Mouse (Mus musculus): ENCODE results near the gene Olfr108. TPM values are rescaled to one million over a fixed set of nuclear protein-coding genes. Genes with fewer than 3 reads are reported as not detected.

Olfr108 gene
- polyA plus RNA-seq (2012; rRNA removed), result not detected in 2 replicates

DNA sequence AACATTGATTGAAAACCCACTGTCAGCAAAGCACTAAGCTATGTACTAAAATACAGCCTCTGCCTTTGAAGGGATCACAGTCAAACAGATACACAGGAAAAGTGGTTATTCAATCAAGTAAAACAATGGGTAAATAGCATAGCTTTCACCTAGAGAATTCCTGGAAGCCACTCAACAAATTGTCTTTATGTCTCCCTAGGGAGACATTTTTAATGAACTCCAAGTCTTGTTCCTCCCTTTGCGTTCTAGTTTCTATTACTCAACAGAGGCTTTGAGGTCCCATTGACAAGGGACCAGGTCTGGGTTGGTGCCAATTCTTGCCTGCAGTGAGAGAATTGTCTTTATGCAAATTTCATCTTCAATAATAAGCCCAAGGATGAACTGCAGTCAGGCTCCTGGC lies at the start of gene Olfr108:
Olfr108 (plus strand) TSS at position 301 of the 400 bp plus-strand sequence.
- no peak for TF ChIP-seq CTCF (IDR thresholded peaks at IDR 0.05; ENCODE audit: control insufficient read depth, insufficient read depth, insufficient replicate concordance, low read depth, low read length)
- TF ChIP-seq POLR2A (IDR thresholded peaks at IDR 0.05; ENCODE audit: control insufficient read depth, low read depth, low read length), result no peak
- H3K36me3 ChIP-seq (ENCODE audit: control insufficient read depth, insufficient read depth, low read length), result no peaks in the 10 kb centered on the region
- H3K27me3 ChIP-seq (ENCODE audit: control insufficient read depth, insufficient read depth, low read length), result no peaks in the 10 kb centered on the region
- H3K4me3 ChIP-seq (ENCODE audit: control insufficient read depth, low read depth, low read length), result no peak within 1 kb of the TSS
- H3K27ac ChIP-seq (ENCODE audit: control insufficient read depth, insufficient read depth, low read depth, low read length), result no peak within 1 kb of the TSS
- H3K4me1 ChIP-seq (ENCODE audit: control insufficient read depth, insufficient read depth, low read length), result no peaks in the 10 kb centered on the region

DNA sequence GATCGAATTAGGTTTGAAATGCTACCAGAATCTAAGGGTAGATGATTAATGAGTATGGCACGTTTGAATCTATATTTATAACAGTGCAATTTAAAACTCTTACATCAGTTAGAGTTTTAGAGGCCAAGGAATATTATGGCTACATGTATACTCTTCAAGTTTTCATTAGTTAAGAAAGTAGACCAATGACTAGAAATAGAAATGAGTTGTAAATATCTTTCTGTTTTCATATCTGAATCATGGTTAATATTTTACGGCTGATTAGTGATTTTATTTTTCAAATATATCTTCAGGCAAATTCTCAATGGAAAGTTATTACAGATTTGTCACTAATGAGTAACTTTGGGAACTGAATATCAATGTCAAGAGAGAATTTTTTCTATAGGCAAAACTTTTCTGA lies 46.4 kb upstream of the Olfr108 start, which contains the start of gene Olfr107:
Olfr107 (plus strand) TSS at position 301 of the 400 bp plus-strand sequence.
- Histone ChIP-seq H3K4me1 (ENCODE audit: control insufficient read depth, insufficient read depth, low read length) (no peaks in the 10 kb centered on the region), H3K27ac (ENCODE audit: control insufficient read depth, insufficient read depth, low read depth, low read length) (no peak within 1 kb of the TSS), H3K36me3 (ENCODE audit: control insufficient read depth, insufficient read depth, low read length) (no peaks in the 10 kb centered on the region), H3K4me3 (ENCODE audit: control insufficient read depth, low read depth, low read length) (no peak within 1 kb of the TSS), H3K27me3 (ENCODE audit: control insufficient read depth, insufficient read depth, low read length) (no peaks in the 10 kb centered on the region)
- TF ChIP-seq CTCF (IDR thresholded peaks at IDR 0.05; ENCODE audit: control insufficient read depth, insufficient read depth, insufficient replicate concordance, low read depth, low read length) (no peak), POLR2A (IDR thresholded peaks at IDR 0.05; ENCODE audit: control insufficient read depth, low read depth, low read length) (no peak)

DNA sequence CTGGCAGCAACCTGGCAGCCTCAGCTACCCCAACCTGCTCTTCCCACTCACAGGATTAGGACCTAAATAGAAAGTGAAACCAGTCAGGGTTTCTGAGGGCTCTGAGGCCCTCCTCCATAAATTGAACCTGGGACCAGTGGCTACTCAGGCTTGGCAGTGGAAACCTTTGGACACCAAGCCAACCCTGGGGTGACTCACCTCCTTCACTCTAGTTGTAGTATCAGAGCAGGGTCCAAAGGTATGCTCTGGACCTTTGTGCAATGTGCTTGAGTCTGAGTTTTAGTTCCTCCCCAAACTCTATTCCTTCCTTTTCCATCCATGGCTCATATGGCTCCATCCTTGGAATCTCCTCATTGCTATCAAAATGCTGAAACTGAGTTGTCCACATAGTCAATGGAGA lies 31.9 kb upstream of the Olfr108 start:
- H3K27ac ChIP-seq (ENCODE audit: control insufficient read depth, insufficient read depth, low read depth, low read length), result no peak overlapping the region
- H3K4me3 ChIP-seq (ENCODE audit: control insufficient read depth, low read depth, low read length), result no peak overlapping the region
- TF ChIP-seq CTCF (IDR thresholded peaks at IDR 0.05; ENCODE audit: control insufficient read depth, insufficient read depth, insufficient replicate concordance, low read depth, low read length) (no peak), POLR2A (IDR thresholded peaks at IDR 0.05; ENCODE audit: control insufficient read depth, low read depth, low read length) (no peak)
- H3K27me3 ChIP-seq (ENCODE audit: control insufficient read depth, insufficient read depth, low read length), result no peaks in the 10 kb centered on the region
- H3K36me3 ChIP-seq (ENCODE audit: control insufficient read depth, insufficient read depth, low read length), result no peaks in the 10 kb centered on the region
- no peaks in the 10 kb centered on the region for H3K4me1 ChIP-seq (ENCODE audit: control insufficient read depth, insufficient read depth, low read length)

DNA sequence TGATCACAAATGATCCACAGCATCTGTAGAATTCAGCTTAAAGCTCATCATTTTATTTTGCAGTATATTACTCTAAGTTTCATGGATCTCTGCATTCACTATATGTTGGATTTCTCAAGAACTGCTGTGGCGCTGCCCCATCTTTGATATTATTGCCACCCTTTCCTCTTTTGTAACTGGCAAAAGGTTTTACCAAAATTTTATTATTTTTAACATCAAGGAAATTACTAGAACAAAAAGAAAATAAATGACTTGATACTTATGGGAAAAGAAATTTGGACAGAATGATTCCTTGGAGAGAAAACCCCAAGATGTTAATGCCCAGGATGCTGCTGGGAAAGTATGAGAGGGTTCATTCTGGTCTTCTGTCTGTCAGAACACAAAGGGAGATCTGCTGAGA lies 13.3 kb downstream of the Olfr108 start, which contains the start of gene Olfr109:
Olfr109 (plus strand) TSS at position 301 of the 400 bp plus-strand sequence.
- Histone ChIP-seq H3K4me1 (ENCODE audit: control insufficient read depth, insufficient read depth, low read length) (no peaks in the 10 kb centered on the region), H3K27me3 (ENCODE audit: control insufficient read depth, insufficient read depth, low read length) (no peaks in the 10 kb centered on the region), H3K27ac (ENCODE audit: control insufficient read depth, insufficient read depth, low read depth, low read length) (no peak within 1 kb of the TSS), H3K4me3 (ENCODE audit: control insufficient read depth, low read depth, low read length) (no peak within 1 kb of the TSS), H3K36me3 (ENCODE audit: control insufficient read depth, insufficient read depth, low read length) (no peaks in the 10 kb centered on the region)
- no peak for TF ChIP-seq POLR2A (IDR thresholded peaks at IDR 0.05; ENCODE audit: control insufficient read depth, low read depth, low read length)
- no peak for TF ChIP-seq CTCF (IDR thresholded peaks at IDR 0.05; ENCODE audit: control insufficient read depth, insufficient read depth, insufficient replicate concordance, low read depth, low read length)

- no peak within 1 kb of the TSS for H3K4me3 ChIP-seq (ENCODE audit: control insufficient read depth, low read depth, low read length)
- no peaks in the 10 kb centered on the region for H3K4me1 ChIP-seq (ENCODE audit: control insufficient read depth, insufficient read depth, low read length)
- no peaks in the 10 kb centered on the region for H3K36me3 ChIP-seq (ENCODE audit: control insufficient read depth, insufficient read depth, low read length)
- no peak within 1 kb of the TSS for H3K27ac ChIP-seq (ENCODE audit: control insufficient read depth, insufficient read depth, low read depth, low read length)
- no peaks in the 10 kb centered on the region for H3K27me3 ChIP-seq (ENCODE audit: control insufficient read depth, insufficient read depth, low read length)
- no peak for TF ChIP-seq CTCF (IDR thresholded peaks at IDR 0.05; ENCODE audit: control insufficient read depth, insufficient read depth, insufficient replicate concordance, low read depth, low read length)
- TF ChIP-seq POLR2A (IDR thresholded peaks at IDR 0.05; ENCODE audit: control insufficient read depth, low read depth, low read length), result no peak
These were observed 38.2 kb downstream of the Olfr108 start, which contains the start of gene H2-M2 for GRCm38 (mm10) chr17:37483452-37483851. Gene H2-M2, minus strand, starts transcription at chr17:37483552.

DNA sequence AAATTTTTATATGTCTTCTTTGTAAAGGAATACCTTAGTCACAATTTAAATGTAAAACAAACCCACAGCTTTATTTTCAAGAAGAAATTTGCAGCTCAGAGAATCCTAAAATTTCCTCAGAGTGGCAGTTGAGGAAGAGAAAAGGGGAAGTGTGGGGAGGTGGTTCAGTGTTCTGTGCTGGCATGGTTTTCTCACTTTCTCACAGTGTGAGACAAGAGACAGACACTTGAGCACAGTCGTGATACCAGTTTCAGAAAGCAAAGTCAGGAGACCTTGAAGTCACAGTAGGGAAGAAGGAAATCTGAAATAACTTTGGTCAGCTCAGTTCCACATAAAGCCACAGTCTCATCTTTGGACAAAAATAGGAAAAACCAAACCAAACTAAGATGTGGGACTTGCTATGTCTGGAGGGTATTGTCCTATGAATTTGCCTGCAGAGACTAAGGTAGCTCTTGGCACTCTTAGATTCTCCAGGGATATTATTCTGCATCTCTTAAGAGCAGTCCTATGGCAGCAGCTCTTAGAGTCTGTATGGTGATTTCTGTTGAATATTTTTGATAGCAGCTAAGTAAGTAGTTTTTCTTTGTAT lies 46.7 kb downstream of the Olfr108 start, which contains the start of gene Olfr110:
Olfr110 (plus strand) TSS at position 539 of the 589 bp plus-strand sequence.
- TF ChIP-seq CTCF (IDR thresholded peaks at IDR 0.05; ENCODE audit: control insufficient read depth, insufficient read depth, insufficient replicate concordance, low read depth, low read length) (no peak), POLR2A (IDR thresholded peaks at IDR 0.05; ENCODE audit: control insufficient read depth, low read depth, low read length) (no peak)
- H3K4me3 ChIP-seq (ENCODE audit: control insufficient read depth, low read depth, low read length), result no peak within 1 kb of the TSS
- H3K27me3 ChIP-seq (ENCODE audit: control insufficient read depth, insufficient read depth, low read length), result no peaks in the 10 kb centered on the region
- H3K4me1 ChIP-seq (ENCODE audit: control insufficient read depth, insufficient read depth, low read length), result no peaks in the 10 kb centered on the region
- no peak within 1 kb of the TSS for H3K27ac ChIP-seq (ENCODE audit: control insufficient read depth, insufficient read depth, low read depth, low read length)
- H3K36me3 ChIP-seq (ENCODE audit: control insufficient read depth, insufficient read depth, low read length), result no peaks in the 10 kb centered on the region

Other genes starting within 250 kb of the Olfr108 start
- gene Olfr94, start 244.5 kb upstream of the Olfr108 start, polyA plus RNA-seq (2012; rRNA removed), result not detected in 2 replicates
- gene Olfr95, start 232.4 kb upstream of the Olfr108 start, polyA plus RNA-seq (2012; rRNA removed), result not detected in 2 replicates
- gene Olfr96, start 225.3 kb upstream of the Olfr108 start, polyA plus RNA-seq (2012; rRNA removed), result not detected in 2 replicates
- 0.08 TPM in 1 of 2 replicates, not detected in the other for gene Olfr97, start 208.2 kb upstream of the Olfr108 start, polyA plus RNA-seq (2012; rRNA removed)
- gene Olfr98, start 181.7 kb upstream of the Olfr108 start, polyA plus RNA-seq (2012; rRNA removed), result not detected in 2 replicates
- 0.75 and 0.98 TPM in 2 replicates for gene H2-M3, start 175.3 kb upstream of the Olfr108 start, polyA plus RNA-seq (2012; rRNA removed)
- gene Olfr99, start 162.0 kb upstream of the Olfr108 start, polyA plus RNA-seq (2012; rRNA removed), result not detected in 2 replicates
- not detected in 2 replicates for gene Olfr101, start 141.2 kb upstream of the Olfr108 start, polyA plus RNA-seq (2012; rRNA removed)
- gene Olfr102, start 128.4 kb upstream of the Olfr108 start, polyA plus RNA-seq (2012; rRNA removed), result 0.10 TPM in 2 replicates
- gene Olfr103, start 105.8 kb upstream of the Olfr108 start, polyA plus RNA-seq (2012; rRNA removed), result not detected in 2 replicates
- gene Olfr104-ps, start 85.9 kb upstream of the Olfr108 start, polyA plus RNA-seq (2012; rRNA removed), result 0.04 TPM in 1 of 2 replicates, not detected in the other
- not detected in 2 replicates for gene Olfr105-ps, start 66.4 kb upstream of the Olfr108 start, polyA plus RNA-seq (2012; rRNA removed)
- gene Olfr106-ps, start 55.1 kb upstream of the Olfr108 start, polyA plus RNA-seq (2012; rRNA removed), result not detected in 2 replicates
- not detected in 2 replicates for gene Olfr107, start 46.3 kb upstream of the Olfr108 start, polyA plus RNA-seq (2012; rRNA removed)
- gene Olfr109, start 13.4 kb downstream of the Olfr108 start, polyA plus RNA-seq (2012; rRNA removed), result not detected in 2 replicates
- gene H2-M2, start 38.1 kb downstream of the Olfr108 start, polyA plus RNA-seq (2012; rRNA removed), result not detected in 2 replicates
- gene Olfr110, start 47.0 kb downstream of the Olfr108 start, polyA plus RNA-seq (2012; rRNA removed), result not detected in 2 replicates
- not detected in 2 replicates for gene Olfr111, start 62.5 kb downstream of the Olfr108 start, polyA plus RNA-seq (2012; rRNA removed)
- 19.3 and 26.9 TPM in 2 replicates for gene Olfr112, start 124.0 kb downstream of the Olfr108 start, polyA plus RNA-seq (2012; rRNA removed)
- gene Olfr113, start 132.2 kb downstream of the Olfr108 start, polyA plus RNA-seq (2012; rRNA removed), result not detected in 2 replicates
- gene Olfr114, start 147.3 kb downstream of the Olfr108 start, polyA plus RNA-seq (2012; rRNA removed), result not detected in 2 replicates
- gene Olfr115, start 181.6 kb downstream of the Olfr108 start, polyA plus RNA-seq (2012; rRNA removed), result 0.11 TPM in 1 of 2 replicates, not detected in the other
- gene Olfr116, start 181.7 kb downstream of the Olfr108 start, polyA plus RNA-seq (2012; rRNA removed), result 0.11 TPM in 1 of 2 replicates, not detected in the other
- not detected in 2 replicates for gene Olfr117, start 218.3 kb downstream of the Olfr108 start, polyA plus RNA-seq (2012; rRNA removed)
- not detected in 2 replicates for gene Olfr118, start 221.5 kb downstream of the Olfr108 start, polyA plus RNA-seq (2012; rRNA removed)